Mouse (Mus musculus): ENCODE measurements around the gene Miga1. TPM values are rescaled to one million over a fixed set of nuclear protein-coding genes. Genes with fewer than 3 reads are reported as not detected.
A peak's percentile ranks its signal among the peaks of the same experiment; 100 is the strongest.

Miga1 gene
- polyA plus RNA-seq, 1 experiment from 2014 or later = 21.7 TPM

DNA sequence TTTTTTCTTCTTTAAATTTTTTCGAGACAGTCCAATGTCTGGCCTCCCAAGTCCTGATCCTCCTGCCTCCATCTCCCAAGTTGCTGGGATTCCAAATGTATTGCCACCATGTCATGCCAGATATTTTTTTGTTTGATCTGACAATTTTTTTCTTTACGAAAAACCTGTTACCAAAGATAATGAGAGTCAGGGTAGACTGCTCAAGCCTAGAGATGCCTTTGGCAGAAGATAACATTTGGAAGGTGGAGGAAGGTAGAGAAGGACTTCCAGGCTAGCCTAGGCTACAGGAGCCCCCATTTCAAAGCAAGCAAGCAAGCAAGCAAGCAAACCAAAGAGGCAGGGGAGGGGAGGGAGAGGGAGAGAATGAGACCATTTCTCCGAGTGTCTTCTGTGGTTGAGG lies 7.0 kb upstream of the Miga1 start:
- H3K4me3 ChIP-seq = peak overlapping the region; percentile 70
- 50% methylated on average over 3 of the region's 3 CpGs for WGBS

DNA sequence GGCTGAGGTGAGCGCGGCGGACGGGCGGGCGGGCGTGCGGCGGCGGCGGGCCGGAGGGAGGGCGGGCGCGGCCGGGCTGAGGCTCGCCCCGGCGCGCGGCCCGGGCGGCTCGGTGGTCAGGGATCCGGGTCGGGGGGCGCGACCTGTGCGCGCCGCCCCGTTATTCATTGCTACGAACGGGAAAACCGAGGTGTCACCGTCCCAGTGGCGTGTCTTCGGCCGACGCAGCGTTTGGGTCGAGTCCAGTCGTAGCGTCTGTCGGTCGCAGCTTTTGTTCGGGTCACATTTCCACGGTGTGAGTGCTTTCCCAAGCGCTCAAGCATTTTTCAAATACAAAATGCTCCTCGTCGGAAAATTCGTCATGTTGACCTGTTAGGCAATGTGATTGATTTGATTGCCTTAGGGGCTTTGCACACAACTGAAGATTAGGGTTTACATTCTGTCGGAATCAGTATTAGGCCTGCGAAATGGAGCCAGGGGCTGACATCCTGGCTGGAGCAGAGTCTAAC lies 6.5 kb upstream of the Miga1 start:
- peaks cover 21% of the 10 kb centered on the region for H3K4me1 ChIP-seq
- WGBS = under 1% methylated on average over 49 of the region's 54 CpGs
- ATAC-seq (ENCODE audit: low FRiP score, low read depth) = peak; percentile 55

More for the DNA sequence above, 7.0 kb upstream of the Miga1 start:
- H3K27ac ChIP-seq = no peak overlapping the region
- H3K36me3 ChIP-seq = no peaks in the 10 kb centered on the region
- peaks cover 21% of the 10 kb centered on the region for H3K4me1 ChIP-seq
- no peak for ATAC-seq (ENCODE audit: low FRiP score, low read depth)
- H3K4me2 ChIP-seq (replicated peaks) = peak overlapping the region; percentile 62
- no peaks in the 10 kb centered on the region for H3K27me3 ChIP-seq (replicated peaks)
- H3K9ac ChIP-seq = peak overlapping the region; percentile 77
- no peaks in the 10 kb centered on the region for H3K9me3 ChIP-seq

DNA sequence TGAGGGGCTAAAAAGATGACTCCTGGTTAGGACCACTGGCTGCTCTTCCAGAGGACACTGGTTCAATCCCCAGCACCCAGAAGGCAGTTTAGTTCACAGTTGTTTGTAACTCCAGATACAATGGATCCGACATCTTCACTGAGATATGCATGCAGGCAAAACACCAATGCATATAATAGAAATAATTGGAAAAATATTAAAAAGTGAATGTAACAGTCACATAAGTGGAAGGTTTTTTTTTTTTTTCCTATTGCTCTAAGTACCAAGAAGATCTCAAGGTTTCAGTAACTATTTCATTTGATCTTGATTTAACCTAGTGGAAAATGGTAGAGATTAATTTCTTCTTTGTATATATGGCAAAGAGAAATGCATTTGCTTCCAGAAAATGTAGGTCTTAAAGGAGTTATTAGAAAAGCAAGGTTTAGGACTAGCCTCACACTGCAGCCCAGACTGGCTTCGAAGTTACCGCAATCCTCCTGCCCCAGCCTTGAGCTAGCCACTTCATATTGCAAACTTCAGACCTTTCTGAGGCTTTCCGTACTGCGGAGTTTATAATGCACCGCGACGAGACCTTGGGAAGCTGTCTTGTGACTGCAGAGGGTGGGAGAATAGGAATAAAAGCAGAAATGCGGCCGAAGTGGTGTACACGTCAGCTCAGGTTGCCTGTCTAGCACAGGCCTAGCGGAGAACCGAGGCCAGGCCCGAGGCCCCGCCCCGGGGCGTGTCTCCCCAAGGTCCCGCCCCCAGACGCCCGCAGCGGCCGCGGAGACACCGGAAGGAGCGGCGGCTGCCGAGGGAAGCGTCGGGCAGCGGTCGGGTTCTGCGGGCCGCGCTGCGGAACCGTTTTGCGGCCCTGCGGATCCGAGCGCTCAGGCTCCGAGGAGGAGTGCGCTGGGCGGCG lies 5.8 kb upstream of the Miga1 start, which contains the start of gene Usp33:
Usp33 (plus strand) TSS at position 747 of the 901 bp plus-strand sequence.
- H3K27ac ChIP-seq = peak within 1 kb of the TSS; percentile 47; the same call in 1 of the 2 replicates
- ATAC-seq (ENCODE audit: low FRiP score, low read depth) = peak; percentile 96
- WGBS = 7% methylated on average over 44 of the region's 44 CpGs
- no peaks in the 10 kb centered on the region for H3K9me3 ChIP-seq
- H3K27me3 ChIP-seq (replicated peaks) = no peaks in the 10 kb centered on the region
- no peaks in the 10 kb centered on the region for H3K36me3 ChIP-seq
- H3K9ac ChIP-seq = peak within 1 kb of the TSS; percentile 77
- H3K4me2 ChIP-seq (replicated peaks) = peak within 1 kb of the TSS; percentile 62
- peak within 1 kb of the TSS; percentile 70 for H3K4me3 ChIP-seq
- H3K4me1 ChIP-seq = peaks cover 16% of the 10 kb centered on the region

More for the DNA sequence above, 6.5 kb upstream of the Miga1 start:
- Histone ChIP-seq H3K4me2 (replicated peaks) (peak overlapping the region; percentile 62), H3K27ac (peak overlapping the region; percentile 47; the same call in 1 of the 2 replicates), H3K4me3 (peak overlapping the region; percentile 70), H3K9ac (peak overlapping the region; percentile 77), H3K27me3 (replicated peaks) (no peaks in the 10 kb centered on the region), H3K9me3 (no peaks in the 10 kb centered on the region), H3K36me3 (no peaks in the 10 kb centered on the region)

DNA sequence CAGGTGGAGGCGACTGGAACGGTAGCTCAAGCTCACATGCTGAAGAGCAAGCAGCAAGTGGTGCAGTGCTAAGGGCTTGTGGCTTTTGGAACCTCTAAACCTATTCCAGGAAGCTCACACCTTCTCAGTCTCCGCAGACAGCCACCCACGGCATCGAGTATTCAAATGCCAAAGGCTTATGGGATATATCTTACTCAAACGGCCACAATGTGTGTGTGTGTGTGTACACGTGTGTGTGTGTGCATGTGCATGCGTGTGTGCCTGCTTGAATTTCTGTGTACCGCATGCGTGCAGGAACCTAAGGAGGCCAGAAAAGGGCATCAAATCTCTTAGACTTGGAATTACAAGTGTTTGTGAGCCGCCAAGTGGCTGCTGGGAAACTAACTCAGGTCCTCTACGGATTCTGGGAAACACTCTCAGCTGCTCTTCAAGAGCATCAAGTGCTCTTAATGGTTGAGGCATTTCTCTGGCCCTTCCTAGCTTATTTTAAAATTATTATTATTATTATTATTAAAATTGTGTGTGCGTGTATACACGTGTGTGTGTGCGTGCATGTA lies 2.8 kb upstream of the Miga1 start:
- Histone ChIP-seq H3K27me3 (replicated peaks) (no peaks in the 10 kb centered on the region), H3K4me2 (replicated peaks) (no peak overlapping the region), H3K27ac (no peak overlapping the region), H3K4me3 (no peak overlapping the region), H3K36me3 (no peaks in the 10 kb centered on the region), H3K9me3 (no peaks in the 10 kb centered on the region), H3K9ac (no peak overlapping the region), H3K4me1 (peaks cover 8% of the 10 kb centered on the region)
- ATAC-seq (ENCODE audit: low FRiP score, low read depth) = no peak
- 90% methylated on average over 15 of the region's 15 CpGs for WGBS

DNA sequence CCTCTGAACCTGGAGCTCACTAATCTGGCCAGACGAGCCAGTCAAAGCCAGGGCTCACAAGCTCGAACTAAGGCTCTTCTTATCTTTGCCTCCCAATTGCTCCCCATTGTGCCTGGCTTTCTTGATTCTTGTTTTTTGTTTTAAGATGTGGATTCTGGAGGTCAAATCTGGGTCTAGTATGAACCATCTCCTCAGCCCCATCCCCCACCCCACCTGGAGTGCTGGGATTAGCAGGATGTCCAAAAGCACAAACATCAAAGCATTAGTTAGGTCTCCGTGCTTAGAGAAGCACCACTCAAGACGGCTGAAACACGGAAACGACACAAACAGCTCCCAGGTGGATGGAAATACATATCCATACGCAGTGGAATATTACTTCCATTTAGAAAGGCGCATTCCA lies 4.1 kb downstream of the Miga1 start:
- H3K27me3 ChIP-seq (replicated peaks) = no peaks in the 10 kb centered on the region
- no peak overlapping the region for H3K4me2 ChIP-seq (replicated peaks)
- no peak overlapping the region for H3K27ac ChIP-seq
- no peaks in the 10 kb centered on the region for H3K9me3 ChIP-seq
- no peak for ATAC-seq (ENCODE audit: low FRiP score, low read depth)
- 90% methylated on average over 8 of the region's 8 CpGs for WGBS
- peaks cover 42% of the 10 kb centered on the region for H3K36me3 ChIP-seq
- H3K9ac ChIP-seq = no peak overlapping the region
- H3K4me1 ChIP-seq = peaks cover 3% of the 10 kb centered on the region; the same call in 1 of the 2 replicates
- no peak overlapping the region for H3K4me3 ChIP-seq

DNA sequence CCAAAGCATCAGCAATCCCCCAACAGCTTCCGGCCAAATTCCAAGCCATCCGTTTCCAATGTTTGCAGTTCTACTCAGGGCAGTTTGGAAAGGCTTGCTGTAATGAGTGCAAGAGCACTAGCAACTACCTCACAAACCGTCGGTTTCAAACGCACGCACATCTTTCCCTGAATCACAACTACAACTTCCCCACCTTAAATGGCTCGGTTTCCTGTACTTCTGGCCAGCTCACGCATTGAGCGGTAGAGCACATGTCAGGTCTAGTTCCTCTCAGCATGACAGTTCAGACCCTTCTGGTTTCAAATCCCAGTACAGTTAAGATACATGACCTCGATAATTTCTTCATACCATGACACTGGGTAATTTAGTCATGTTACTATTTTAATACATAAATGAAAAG lies 6.6 kb downstream of the Miga1 start:
- Histone ChIP-seq H3K4me1 (no peaks in the 10 kb centered on the region), H3K36me3 (peaks cover 42% of the 10 kb centered on the region), H3K27ac (no peak overlapping the region), H3K9me3 (no peaks in the 10 kb centered on the region), H3K27me3 (replicated peaks) (no peaks in the 10 kb centered on the region), H3K9ac (no peak overlapping the region), H3K4me3 (no peak overlapping the region), H3K4me2 (replicated peaks) (no peak overlapping the region)
- ATAC-seq (ENCODE audit: low FRiP score, low read depth) = no peak
- 94% methylated on average over 10 of the region's 10 CpGs for WGBS

DNA sequence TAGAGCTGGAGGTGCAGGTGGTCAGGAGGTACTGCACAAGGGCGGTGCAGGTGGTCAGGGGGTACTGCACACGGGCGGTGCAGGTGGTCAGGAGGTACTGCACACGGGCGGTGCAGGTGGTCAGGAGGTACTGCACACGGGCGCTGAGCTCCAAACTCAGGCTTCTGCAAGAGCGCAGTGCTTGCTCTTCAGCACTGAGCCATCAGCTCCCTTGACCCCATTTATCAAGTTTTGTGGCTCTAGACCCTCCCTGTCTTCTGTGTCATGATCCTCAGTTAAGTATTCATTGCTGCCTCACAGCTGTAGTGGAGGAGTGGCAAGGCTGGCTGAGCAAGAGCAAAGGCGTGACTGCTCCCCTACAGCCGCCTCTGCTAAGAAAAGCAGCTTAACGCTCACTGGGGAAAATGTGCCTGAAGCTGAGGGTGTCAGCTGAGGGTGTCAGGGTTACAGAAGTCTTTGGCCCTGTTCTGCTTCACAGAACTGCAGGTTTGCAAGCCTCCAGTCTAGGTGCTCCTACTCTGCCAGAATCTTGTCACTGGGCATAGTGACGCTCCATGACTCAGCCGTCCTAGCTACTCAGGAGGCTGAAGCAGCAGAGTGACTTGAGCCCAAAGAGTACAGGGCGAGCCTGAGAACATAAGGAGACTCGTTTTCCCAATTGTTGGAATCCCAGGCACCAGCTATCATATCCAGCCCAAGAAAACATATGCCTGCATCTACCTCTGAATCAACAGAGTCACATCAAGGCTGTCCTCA lies 7.5 kb downstream of the Miga1 start:
- 91% methylated on average over 15 of the region's 15 CpGs for WGBS
- H3K4me1 ChIP-seq = no peaks in the 10 kb centered on the region
- H3K27me3 ChIP-seq (replicated peaks) = no peaks in the 10 kb centered on the region
- no peak overlapping the region for H3K4me2 ChIP-seq (replicated peaks)
- ATAC-seq (ENCODE audit: low FRiP score, low read depth) = no peak
- H3K4me3 ChIP-seq = no peak overlapping the region
- no peaks in the 10 kb centered on the region for H3K9me3 ChIP-seq
- H3K9ac ChIP-seq = no peak overlapping the region
- no peak overlapping the region for H3K27ac ChIP-seq
- peaks cover 41% of the 10 kb centered on the region for H3K36me3 ChIP-seq

DNA sequence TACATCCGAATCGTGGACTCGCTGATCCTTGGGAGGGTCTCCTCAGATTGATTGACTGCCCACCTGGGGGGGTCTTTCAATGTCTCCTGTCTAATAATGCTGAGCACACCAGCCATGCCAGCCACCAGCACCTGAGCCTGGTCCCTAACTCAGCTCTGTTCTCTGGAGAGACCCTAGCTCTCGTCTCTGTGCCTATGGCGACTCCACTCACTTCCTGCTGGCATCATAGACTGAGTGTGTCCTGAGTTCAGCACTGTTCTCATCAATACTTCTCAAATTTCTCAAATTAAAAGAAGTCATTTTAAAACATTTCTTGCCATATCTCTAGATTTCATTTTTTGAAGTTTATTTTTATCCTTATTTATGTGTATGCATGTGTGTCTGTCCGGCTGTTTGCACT lies 8.1 kb downstream of the Miga1 start:
- ATAC-seq (ENCODE audit: low FRiP score, low read depth) = no peak
- Histone ChIP-seq H3K4me2 (replicated peaks) (no peak overlapping the region), H3K9me3 (no peaks in the 10 kb centered on the region), H3K36me3 (peaks cover 35% of the 10 kb centered on the region), H3K27ac (no peak overlapping the region), H3K4me1 (no peaks in the 10 kb centered on the region), H3K9ac (no peak overlapping the region), H3K4me3 (no peak overlapping the region), H3K27me3 (replicated peaks) (no peaks in the 10 kb centered on the region)
- 98% methylated on average over 6 of the region's 6 CpGs for WGBS

DNA sequence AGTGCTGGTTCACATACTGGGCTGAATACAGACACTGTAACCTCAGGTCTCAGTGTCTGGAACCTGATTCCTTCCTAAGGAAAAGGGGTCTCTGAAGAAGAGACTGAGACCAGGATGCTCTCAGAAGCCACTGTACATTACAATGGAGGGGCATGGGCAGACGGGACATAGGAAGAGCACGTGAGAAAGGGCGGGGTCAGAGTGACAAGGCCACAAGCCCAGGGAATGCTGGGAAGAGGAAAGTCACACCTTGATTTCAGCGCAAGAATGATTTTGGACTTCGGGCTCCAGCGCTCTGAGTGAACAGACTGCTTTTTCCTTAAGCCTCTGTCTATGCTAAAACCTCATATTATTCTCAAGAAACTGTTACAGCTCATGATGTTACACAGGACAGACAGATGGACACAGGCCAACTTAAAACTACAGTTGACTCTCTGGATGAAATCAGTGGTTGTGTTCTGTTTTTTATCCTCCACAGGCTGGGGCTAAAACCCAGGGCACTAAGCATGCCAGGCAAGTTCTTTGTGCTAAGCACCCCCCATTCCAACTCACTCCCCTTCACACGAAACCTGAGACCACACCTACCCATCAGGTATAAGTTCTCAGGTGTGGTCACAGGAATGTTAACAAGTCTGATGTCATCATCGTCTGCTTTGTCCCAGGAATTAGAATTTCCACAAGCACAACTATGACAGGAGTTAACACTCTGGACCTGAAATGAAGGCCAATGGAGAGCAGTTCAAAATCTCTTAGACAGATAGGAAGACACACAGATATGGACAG lies 18.3 kb downstream of the Miga1 start:
- 95% methylated on average over 8 of the region's 8 CpGs for WGBS

DNA sequence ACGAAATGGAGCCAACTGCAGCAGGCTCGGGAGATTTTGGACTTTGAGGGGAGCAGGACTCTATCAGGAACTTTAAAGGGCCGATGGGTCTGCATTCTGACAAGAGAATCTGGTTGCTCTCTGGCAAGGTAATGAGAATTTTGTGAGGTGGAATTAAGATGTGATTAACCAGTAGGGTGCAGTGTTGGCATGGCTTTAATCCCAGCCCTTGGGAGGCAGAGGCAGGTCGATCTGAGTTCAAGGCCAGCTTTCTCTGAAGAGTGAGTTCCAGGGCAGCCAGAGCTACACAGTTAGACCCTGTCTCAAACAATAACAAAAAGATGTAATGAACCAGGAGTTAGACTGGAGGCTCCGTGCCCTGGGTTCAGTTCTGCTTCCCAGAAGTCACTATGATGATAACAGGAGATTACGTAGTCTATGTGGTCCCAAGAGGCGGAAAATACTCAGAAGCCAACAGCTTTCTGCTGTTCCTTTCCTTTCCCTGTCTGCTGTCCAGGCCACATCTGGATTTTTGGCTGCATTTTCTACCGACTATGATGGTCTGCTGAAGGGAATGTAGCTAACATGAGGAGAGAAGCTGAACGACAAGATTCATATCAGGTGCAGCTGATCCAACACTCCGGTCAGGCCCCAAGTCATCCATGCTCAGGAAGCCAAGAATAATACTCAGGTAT lies 19.1 kb downstream of the Miga1 start:
- H3K4me3 ChIP-seq = no peak overlapping the region
- H3K27ac ChIP-seq = no peak overlapping the region
- no peak overlapping the region for H3K9ac ChIP-seq
- peaks cover 21% of the 10 kb centered on the region for H3K36me3 ChIP-seq
- no peaks in the 10 kb centered on the region for H3K27me3 ChIP-seq (replicated peaks)
- H3K4me1 ChIP-seq = no peaks in the 10 kb centered on the region
- no peak overlapping the region for H3K4me2 ChIP-seq (replicated peaks)
- ATAC-seq (ENCODE audit: low FRiP score, low read depth) = no peak
- WGBS = 94% methylated on average over 10 of the region's 10 CpGs
- no peaks in the 10 kb centered on the region for H3K9me3 ChIP-seq

More for the DNA sequence above, 18.3 kb downstream of the Miga1 start:
- Histone ChIP-seq H3K27ac (no peak overlapping the region), H3K4me1 (no peaks in the 10 kb centered on the region), H3K27me3 (replicated peaks) (no peaks in the 10 kb centered on the region), H3K9me3 (no peaks in the 10 kb centered on the region), H3K36me3 (peaks cover 21% of the 10 kb centered on the region), H3K4me3 (no peak overlapping the region), H3K4me2 (replicated peaks) (no peak overlapping the region), H3K9ac (no peak overlapping the region)
- no peak for ATAC-seq (ENCODE audit: low FRiP score, low read depth)
